In genomic region chr9:69290881-69291450, GRCm38 (mm10) we compare ENCODE assay signal across 9 mouse cellular contexts.
DNase-seq lines count a peak whose midpoint lies in the region; ATAC-seq and TF ChIP-seq lines count a peak whose summit lies in the region.
"Had no signal": no experiment of that assay in that cellular context is flagged by ENCODE, and none has a peak within 500 bp of the region (broad histone marks: within the 10 kb centered on the region; RNA-seq: fewer than 3 reads in every experiment).

No protein-coding gene starts in this region.

- TF ChIP-seq POLR2A in cerebellum, adult 2 months (IDR thresholded peaks at IDR 0.05; ENCODE audit: borderline replicate concordance, insufficient read depth, low read length): no peak

- peak overlapping the region; percentile 98 for H3K4me2 ChIP-seq in lung, embryonic 15.5 days

- ATAC-seq in lung, embryonic 15.5 days (ENCODE audit: borderline replicate concordance, extremely low read depth, low FRiP score, low TSS enrichment): peak; percentile 1; the same call in 1 of the 2 replicates
- no peak for ATAC-seq in erythroid progenitor cell, adult 5-6 weeks (replicated peaks; ENCODE audit: low FRiP score, poor library complexity, severe bottlenecking)

- H3K4me3 ChIP-seq in cerebellum, adult 2 months (replicated peaks; ENCODE audit: insufficient read depth, low read depth, low read length): peak overlapping the region; percentile 79
- peak overlapping the region; percentile 71 for H3K4me3 ChIP-seq in lung, embryonic 15.5 days

- H3K4me1 ChIP-seq in cerebellum, adult 2 months (ENCODE audit: control insufficient read depth, insufficient read depth, low read length): peaks cover 8% of the 10 kb centered on the region; the same call in 1 of the 2 replicates
- peaks cover 12% of the 10 kb centered on the region for H3K4me1 ChIP-seq in lung, embryonic 15.5 days

- TF ChIP-seq CTCF in cerebellum, adult 2 months (IDR thresholded peaks at IDR 0.05; ENCODE audit: borderline replicate concordance, insufficient read depth, low read depth, low read length): no peak

- DNase-seq in left cerebral cortex, adult 18-20 months (ENCODE audit: low spot score in 2 of 2): peak; percentile 25 to 30
- no peak for DNase-seq in left cerebral cortex, adult 8-10 months (ENCODE audit: low spot score in 2 of 2)
- peak; percentile 72 to 74 for DNase-seq in cerebellum, adult 2 months
- DNase-seq in forelimb bud, embryonic 11.5 days (ENCODE audit: low read depth, low spot score): peak; percentile 11
- DNase-seq in kidney, adult 18-20 months: peak; percentile 72
- DNase-seq in retina, embryonic 14.5 days (ENCODE audit: low spot score): peak; percentile 70

- H3K27me3 ChIP-seq in cerebellum, adult 2 months (ENCODE audit: control insufficient read depth, insufficient read depth, low read length): no peaks in the 10 kb centered on the region
- H3K27me3 ChIP-seq in lung, embryonic 15.5 days: peaks cover 39% of the 10 kb centered on the region
- H3K27me3 ChIP-seq: Patski had no signal

- WGBS in cerebellum, adult 2 months: 3% methylated on average over 29 of the region's 29 CpGs
- WGBS in lung, embryonic 15.5 days: 3% methylated on average over 29 of the region's 29 CpGs

- no peaks in the 10 kb centered on the region for H3K9me3 ChIP-seq in lung, embryonic 15.5 days

- no peaks in the 10 kb centered on the region for H3K36me3 ChIP-seq in lung, embryonic 15.5 days

- peak overlapping the region; percentile 59 for H3K9ac ChIP-seq in lung, embryonic 15.5 days

- peak overlapping the region; percentile 68; the same call in 1 of the 2 replicates for H3K27ac ChIP-seq in cerebellum, adult 2 months (ENCODE audit: insufficient read depth, low read length)
- no peak overlapping the region for H3K27ac ChIP-seq in lung, embryonic 15.5 days

Comparison
In these comparisons a context has a peak if more than half of its experiments do, and no peak if none do; other contexts are left out.
1. DNase-seq: peak in left cerebral cortex, adult 18-20 months (2 of 2), cerebellum, adult 2 months (2 of 2), forelimb bud, embryonic 11.5 days (single experiment), kidney, adult 18-20 months (single experiment) and retina, embryonic 14.5 days (single experiment); none in left cerebral cortex, adult 8-10 months (0 of 2).